Mouse (Mus musculus): ENCODE results near the gene Olfr836. TPM values are rescaled to one million over a fixed set of nuclear protein-coding genes. Genes with fewer than 3 reads are reported as not detected.

Gene Olfr836
- not detected for polyA plus RNA-seq (2014; fragmentation: Illumina TruSeq; extraction: RNeasy Lipid Tissue Mini Kit (QIAGEN cat#74804); ENCODE audit: insufficient read depth, low read depth, low replicate concordance)

DNA sequence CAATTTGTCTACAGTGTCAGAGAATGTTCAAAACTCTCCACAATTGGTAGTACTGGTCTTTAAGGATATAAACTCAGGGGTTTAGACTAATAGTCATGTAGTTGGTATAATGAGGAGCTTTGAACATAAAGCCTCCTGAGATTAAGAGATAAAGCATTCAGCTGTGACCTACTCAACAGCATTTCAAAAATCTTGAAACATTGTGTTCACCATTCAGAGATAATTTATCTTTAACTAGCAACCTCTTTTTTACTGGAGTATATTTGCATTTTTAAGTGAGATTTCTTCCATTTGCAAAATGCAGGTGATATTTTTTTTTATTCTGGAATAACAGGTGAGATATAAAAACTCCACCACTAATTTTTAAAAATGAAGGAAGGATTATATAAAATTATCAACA, at the start of gene Olfr836:
Gene Olfr836 (plus strand): TSS at position 301 of the 400 bp plus-strand sequence.

GRCm38 (mm10) chr9:19136017-19136416, 15.8 kb downstream of the Olfr836 start, which contains the start of gene Olfr837:
Gene Olfr837, plus strand, starts transcription at chr9:19136317.

Other genes starting within 250 kb of the Olfr836 start
- not detected for gene Olfr830, start 245.7 kb upstream of the Olfr836 start, polyA plus RNA-seq (2014; fragmentation: Illumina TruSeq; extraction: RNeasy Lipid Tissue Mini Kit (QIAGEN cat#74804); ENCODE audit: insufficient read depth, low read depth, low replicate concordance)
- not detected for gene Olfr832, start 183.3 kb upstream of the Olfr836 start, polyA plus RNA-seq (2014; fragmentation: Illumina TruSeq; extraction: RNeasy Lipid Tissue Mini Kit (QIAGEN cat#74804); ENCODE audit: insufficient read depth, low read depth, low replicate concordance)
- not detected for gene Olfr834, start 132.4 kb upstream of the Olfr836 start, polyA plus RNA-seq (2014; fragmentation: Illumina TruSeq; extraction: RNeasy Lipid Tissue Mini Kit (QIAGEN cat#74804); ENCODE audit: insufficient read depth, low read depth, low replicate concordance)
- gene Olfr835, start 87.6 kb upstream of the Olfr836 start, polyA plus RNA-seq (2014; fragmentation: Illumina TruSeq; extraction: RNeasy Lipid Tissue Mini Kit (QIAGEN cat#74804); ENCODE audit: insufficient read depth, low read depth, low replicate concordance): not detected
- gene Olfr837, start 15.9 kb downstream of the Olfr836 start, polyA plus RNA-seq (2014; fragmentation: Illumina TruSeq; extraction: RNeasy Lipid Tissue Mini Kit (QIAGEN cat#74804); ENCODE audit: insufficient read depth, low read depth, low replicate concordance): not detected
- gene Olfr839-ps1, start 56.9 kb downstream of the Olfr836 start, polyA plus RNA-seq (2014; fragmentation: Illumina TruSeq; extraction: RNeasy Lipid Tissue Mini Kit (QIAGEN cat#74804); ENCODE audit: insufficient read depth, low read depth, low replicate concordance): not detected
- not detected for gene Olfr843, start 131.6 kb downstream of the Olfr836 start, polyA plus RNA-seq (2014; fragmentation: Illumina TruSeq; extraction: RNeasy Lipid Tissue Mini Kit (QIAGEN cat#74804); ENCODE audit: insufficient read depth, low read depth, low replicate concordance)
- not detected for gene Olfr844, start 196.0 kb downstream of the Olfr836 start, polyA plus RNA-seq (2014; fragmentation: Illumina TruSeq; extraction: RNeasy Lipid Tissue Mini Kit (QIAGEN cat#74804); ENCODE audit: insufficient read depth, low read depth, low replicate concordance)
- gene Olfr845, start 216.1 kb downstream of the Olfr836 start, polyA plus RNA-seq (2014; fragmentation: Illumina TruSeq; extraction: RNeasy Lipid Tissue Mini Kit (QIAGEN cat#74804); ENCODE audit: insufficient read depth, low read depth, low replicate concordance): not detected
- not detected for gene Olfr846, start 243.6 kb downstream of the Olfr836 start, polyA plus RNA-seq (2014; fragmentation: Illumina TruSeq; extraction: RNeasy Lipid Tissue Mini Kit (QIAGEN cat#74804); ENCODE audit: insufficient read depth, low read depth, low replicate concordance)